Mouse (Mus musculus): ENCODE data around the gene Atp6v0a1.

GRCm38 (mm10) chr11:101085617-101086322 lies 76.5 kb downstream of the Atp6v0a1 start:
- TF ChIP-seq CTCF (conservative IDR thresholded peaks at IDR 0.05; ENCODE audit: low read length) (no peak), NANOG (IDR thresholded peaks at IDR 0.05; ENCODE audit: borderline replicate concordance, low read length) (no peak)

All from E14TG2a.4 (cell line).